Mouse (Mus musculus) liver, embryonic 12.5 days (tissue): ENCODE data around the gene Nudt9. TPM values are rescaled to one million over a fixed set of nuclear protein-coding genes. Genes with fewer than 3 reads are reported as not detected.

Source experiments
- ATAC-seq: fragments of 200-750 bp; cut with Nextera tagmentation; 2 replicates; pipeline ENCODE4 v1.8.0; 2017; ENCODE audit warnings: moderate number of reproducible peaks, mild to moderate bottlenecking, moderate library complexity
- H3K27ac ChIP-seq: fragments of 300-500 bp; sonication (generic); 2 replicates; pipeline ENCODE4 v1.5.1; 2016; ENCODE audit warnings: mild to moderate bottlenecking
- H3K27me3 ChIP-seq: fragments of 300-500 bp; sonication (generic); replicated peaks from 2 replicates; pipeline ENCODE4 v1.6.1; 2016; ENCODE audit warnings: mild to moderate bottlenecking, moderate library complexity
- H3K36me3 ChIP-seq: fragments of 300-500 bp; sonication (generic); 2 replicates; pipeline ENCODE4 v1.6.1; 2016; ENCODE audit warnings: mild to moderate bottlenecking, moderate library complexity
- H3K4me1 ChIP-seq: fragments of 300-500 bp; sonication (generic); 2 replicates; pipeline ENCODE4 v1.6.1; 2016
- H3K4me2 ChIP-seq: fragments of 300-500 bp; sonication (generic); 2 replicates; pipeline ENCODE4 v1.6.1; 2016; ENCODE audit warnings: mild to moderate bottlenecking, moderate library complexity
- H3K4me3 ChIP-seq: fragments of 300-500 bp; sonication (generic); 2 replicates; pipeline ENCODE4 v1.5.1; 2016; ENCODE audit warnings: mild to moderate bottlenecking, moderate library complexity
- H3K9ac ChIP-seq: fragments of 300-500 bp; sonication (generic); 2 replicates; pipeline ENCODE4 v1.6.1; 2016; ENCODE audit warnings: mild to moderate bottlenecking, moderate library complexity
- H3K9me3 ChIP-seq: fragments of 300-500 bp; sonication (generic); replicated peaks from 2 replicates; pipeline ENCODE4 v1.6.1; 2016; ENCODE audit warnings: mild to moderate bottlenecking, moderate library complexity
- WGBS: fragments of 180-500 bp; shearing (Covaris S2); methylation state at CpG from one replicate; pipeline ENCODE4 v1.1.7; 2016; ENCODE audit not compliant: insufficient replicate concordance; 5-methylcytosine and 5-hydroxymethylcytosine counted together
- polyA plus RNA-seq: library from polyadenylated mRNA; unstranded; fragments of >200 nt; fragmentation: Nextera tagmentation; extraction: Ambion mirVana; gene quantifications from 2 replicates; pipeline ENCODE4 v1.2.1, GENCODE M21; 2016

The Nudt9 gene
- polyA plus RNA-seq, result 86.3 and 88.9 TPM in 2 replicates

DNA sequence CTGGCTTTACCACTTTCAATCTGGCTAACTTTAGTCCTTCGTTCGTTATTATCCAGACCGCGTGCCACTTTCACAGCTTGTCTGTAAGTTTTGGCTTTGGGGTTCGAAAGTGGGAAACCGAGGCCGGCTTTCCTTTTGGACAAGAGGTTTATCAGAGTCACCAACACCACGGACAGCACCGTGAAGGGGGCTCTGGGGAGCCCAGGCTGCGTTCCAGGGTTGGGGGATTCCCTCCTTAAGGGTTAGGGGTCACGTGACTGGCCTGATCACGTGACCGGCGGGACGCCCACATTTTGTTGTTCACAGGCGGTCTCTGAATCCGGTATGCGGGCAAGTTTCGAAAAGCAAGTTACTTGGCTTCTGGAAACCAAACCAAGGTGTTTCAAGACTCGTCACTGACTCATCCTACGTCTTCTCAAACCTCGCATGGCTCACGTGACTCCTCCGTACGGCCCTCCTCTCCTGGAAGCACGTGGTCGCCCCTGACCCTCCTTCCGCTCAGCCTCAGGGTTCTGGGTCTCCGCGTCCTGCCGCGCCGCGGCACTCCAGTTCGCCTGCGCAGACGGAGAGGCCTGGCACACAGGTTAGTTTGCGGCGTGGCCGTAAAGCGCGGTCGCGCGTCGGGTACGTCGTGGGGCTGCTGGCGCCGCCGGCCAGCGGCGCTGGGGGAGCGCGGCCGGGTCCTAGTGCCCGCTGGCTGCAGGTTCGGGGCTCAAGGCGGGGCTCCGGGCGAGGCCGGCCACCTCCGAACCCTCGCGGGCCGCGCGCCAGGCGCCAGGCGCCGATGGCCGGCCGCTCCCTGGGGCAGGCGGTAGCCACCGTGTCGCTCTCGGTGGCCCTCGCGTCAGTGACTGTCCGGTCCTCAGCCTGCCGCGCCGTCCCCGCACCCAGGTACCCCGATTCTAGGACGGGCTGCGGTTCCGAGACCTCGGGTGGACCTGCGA, at the start of gene Nudt9:
Gene Nudt9 (plus strand): TSS at position 51 of the 944 bp plus-strand sequence.
- Histone ChIP-seq H3K9me3 (no peaks in the 10 kb centered on the region), H3K4me2 (peak within 1 kb of the TSS; percentile 83), H3K27me3 (no peaks in the 10 kb centered on the region), H3K27ac (peak within 1 kb of the TSS; percentile 96), H3K36me3 (peaks cover 20% of the 10 kb centered on the region), H3K4me3 (peak within 1 kb of the TSS; percentile 72), H3K9ac (peak within 1 kb of the TSS; percentile 88), H3K4me1 (peaks cover 57% of the 10 kb centered on the region)
- peak; percentile 91 for ATAC-seq
- 4% methylated on average over 90 of the region's 90 CpGs for WGBS

DNA sequence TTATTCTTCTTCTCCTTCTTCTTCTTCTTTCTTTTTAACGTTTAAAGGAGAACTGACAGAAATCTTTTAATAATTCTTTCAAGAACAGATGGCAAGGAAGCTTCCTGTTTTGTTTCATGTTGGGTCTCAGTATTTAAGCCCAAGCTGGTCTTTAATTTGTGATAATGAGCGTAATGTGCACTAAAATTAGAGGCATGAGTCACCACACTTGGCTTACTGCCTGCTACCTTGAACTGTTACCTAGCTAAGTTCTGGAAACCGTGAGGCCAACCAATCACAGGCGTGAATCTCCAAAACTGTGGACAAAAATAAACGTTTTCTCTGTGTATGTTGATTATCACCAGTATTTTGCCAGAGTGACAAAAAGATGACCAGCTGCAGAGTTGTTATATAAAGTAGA, 47.4 kb upstream of the Nudt9 start:
- Histone ChIP-seq H3K9me3 (no peaks in the 10 kb centered on the region), H3K27me3 (no peaks in the 10 kb centered on the region), H3K9ac (no peak overlapping the region), H3K36me3 (no peaks in the 10 kb centered on the region), H3K27ac (no peak overlapping the region), H3K4me3 (no peak overlapping the region), H3K4me1 (peaks cover 20% of the 10 kb centered on the region), H3K4me2 (no peak overlapping the region)
- ATAC-seq, result no peak
- WGBS, result 46% methylated on average over 5 of the region's 5 CpGs

GRCm38 (mm10) chr5:103999738-104000137, 46.4 kb upstream of the Nudt9 start:
- ATAC-seq, result no peak
- H3K9me3 ChIP-seq, result no peaks in the 10 kb centered on the region
- 3% methylated on average over 5 of the region's 5 CpGs for WGBS

DNA sequence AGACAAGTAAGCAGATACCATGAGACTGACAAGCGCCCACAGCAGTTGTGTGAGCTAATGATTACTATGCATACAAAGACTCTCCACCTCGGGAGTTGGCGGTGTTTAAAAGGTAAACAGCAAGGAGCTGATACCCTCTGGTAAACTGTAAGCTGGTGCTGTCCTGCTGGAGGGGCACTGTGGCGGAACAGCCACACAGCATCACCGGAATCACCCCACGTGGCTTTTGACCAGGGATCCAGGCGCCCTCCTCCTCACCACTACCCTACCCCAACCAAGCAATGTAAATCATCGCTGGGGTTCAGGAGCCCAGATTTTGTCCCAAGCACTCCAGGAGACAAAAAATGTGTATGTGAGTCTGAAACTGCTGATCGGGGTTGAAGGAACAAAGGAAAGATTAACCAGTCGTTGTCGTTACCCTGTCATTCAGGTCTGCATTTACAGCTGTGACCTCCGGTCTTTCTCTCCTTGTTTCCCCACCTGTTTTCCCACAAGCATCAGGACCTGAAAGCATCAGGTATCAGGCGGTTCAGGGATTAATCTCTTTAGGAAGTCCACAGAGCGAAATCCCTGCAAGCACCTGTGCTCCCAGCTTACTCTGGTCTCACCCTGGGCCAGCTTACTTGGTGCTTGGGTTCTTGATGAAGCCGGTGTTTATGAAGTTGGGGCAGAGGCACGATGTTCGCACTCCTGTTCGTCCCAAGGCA, 43.4 kb upstream of the Nudt9 start:
- Histone ChIP-seq H3K36me3 (0 out of 2 replicates have a peak, but pooled peaks cover 3% of the 10 kb centered on the region), H3K4me2 (0 out of 2 replicates have a peak overlapping the region, but pooled peaks have one; percentile 10), H3K4me3 (no peak overlapping the region), H3K9ac (no peak overlapping the region), H3K27ac (0 out of 2 replicates have a peak overlapping the region, but pooled peaks have one; percentile 25), H3K27me3 (no peaks in the 10 kb centered on the region), H3K9me3 (no peaks in the 10 kb centered on the region), H3K4me1 (peaks cover 4% of the 10 kb centered on the region; the same call in 1 of the 2 replicates)
- WGBS, result 56% methylated on average over 18 of the region's 18 CpGs
- ATAC-seq, result peak; percentile 67

More at GRCm38 (mm10) chr5:103999738-104000137, 46.4 kb upstream of the Nudt9 start:
- H3K27ac ChIP-seq, result no peak overlapping the region
- H3K9ac ChIP-seq, result no peak overlapping the region
- no peak overlapping the region for H3K4me3 ChIP-seq
- peaks cover 15% of the 10 kb centered on the region for H3K4me1 ChIP-seq
- H3K4me2 ChIP-seq, result no peak overlapping the region
- no peaks in the 10 kb centered on the region for H3K27me3 ChIP-seq
- no peaks in the 10 kb centered on the region for H3K36me3 ChIP-seq

DNA sequence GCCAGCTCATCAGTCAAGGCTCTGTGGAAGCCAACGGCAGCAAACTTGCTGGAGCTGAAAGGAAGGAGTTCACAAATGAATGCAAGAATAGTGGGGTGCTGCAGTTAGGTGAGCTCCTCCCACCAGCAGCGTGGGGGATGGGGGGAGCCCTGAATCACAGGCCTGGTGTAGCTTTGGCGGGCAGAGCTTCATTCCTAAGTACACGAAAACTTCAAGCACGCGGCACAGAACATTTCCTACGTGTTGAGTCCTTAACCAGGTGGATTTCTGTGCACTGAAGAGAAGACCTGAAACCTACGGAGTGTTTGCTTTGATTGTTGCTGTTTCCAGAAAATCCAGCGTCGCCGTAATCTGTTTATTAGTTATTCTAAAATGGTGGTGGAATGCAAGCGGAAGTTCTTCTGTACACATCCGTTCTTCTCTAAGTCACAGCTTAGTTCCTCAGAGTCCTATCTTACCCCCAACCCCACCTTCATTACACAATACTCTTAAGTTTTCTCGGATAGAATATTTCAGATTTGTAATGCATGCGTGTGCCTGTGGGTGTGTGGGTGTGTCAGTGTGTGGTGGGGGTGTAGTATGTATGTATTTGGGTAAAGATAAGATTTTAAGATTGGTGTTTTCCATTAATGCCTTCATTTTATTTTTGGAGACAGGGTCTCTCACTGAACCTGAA, 42.7 kb upstream of the Nudt9 start:
- Histone ChIP-seq H3K4me1 (peaks cover 4% of the 10 kb centered on the region; the same call in 1 of the 2 replicates), H3K9ac (no peak overlapping the region), H3K4me2 (0 out of 2 replicates have a peak overlapping the region, but pooled peaks have one; percentile 10), H3K9me3 (no peaks in the 10 kb centered on the region), H3K4me3 (no peak overlapping the region), H3K36me3 (0 out of 2 replicates have a peak, but pooled peaks cover 6% of the 10 kb centered on the region), H3K27me3 (no peaks in the 10 kb centered on the region), H3K27ac (0 out of 2 replicates have a peak overlapping the region, but pooled peaks have one; percentile 25)
- 55% methylated on average over 15 of the region's 15 CpGs for WGBS
- ATAC-seq, result no peak

DNA sequence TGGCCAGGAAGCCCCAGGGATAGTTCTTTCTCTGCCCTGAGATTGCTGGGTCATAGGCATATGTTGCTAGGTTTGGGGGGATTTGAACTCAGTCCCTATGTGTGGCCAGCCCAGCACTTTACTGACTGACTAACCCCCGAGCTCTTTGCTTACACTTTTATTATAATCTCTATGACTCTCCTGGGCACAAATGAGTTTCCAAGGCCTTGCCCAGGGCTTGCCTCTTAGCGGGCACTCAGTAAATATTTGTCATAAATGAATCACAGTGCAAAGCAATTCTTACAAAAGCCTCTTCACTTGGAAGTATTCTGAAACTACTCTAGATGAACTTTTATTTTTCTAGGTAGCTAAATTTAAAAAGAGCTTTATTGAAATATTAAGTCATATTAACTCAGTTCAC, 42.2 kb upstream of the Nudt9 start:
- no peak for ATAC-seq
- 56% methylated on average over 2 of the region's 2 CpGs for WGBS

DNA sequence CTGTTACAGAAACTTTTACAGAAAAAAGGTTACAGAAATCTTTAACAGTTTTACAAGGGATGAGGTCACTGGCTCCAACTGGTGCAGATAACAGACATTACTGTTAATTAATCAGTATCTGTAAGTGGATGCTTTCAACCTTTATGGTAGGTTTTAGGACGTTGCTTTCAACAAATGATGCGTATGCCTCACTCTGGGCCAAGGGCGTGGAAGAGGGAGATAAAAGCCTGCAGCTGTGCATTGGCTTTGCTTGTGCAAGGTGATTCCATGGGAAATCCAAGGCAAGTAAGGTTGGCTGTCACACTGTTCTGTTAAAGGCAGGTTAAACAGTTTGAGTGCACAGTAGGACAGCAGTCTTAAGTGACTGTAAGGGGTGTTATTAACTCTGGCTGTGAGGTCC, 39.3 kb upstream of the Nudt9 start:
- H3K27me3 ChIP-seq, result no peaks in the 10 kb centered on the region
- no peak overlapping the region for H3K27ac ChIP-seq
- peaks cover 4% of the 10 kb centered on the region; the same call in 1 of the 2 replicates for H3K4me1 ChIP-seq
- no peak overlapping the region for H3K4me3 ChIP-seq
- 0 out of 2 replicates have a peak, but pooled peaks cover 6% of the 10 kb centered on the region for H3K36me3 ChIP-seq
- no peak for ATAC-seq
- no peak overlapping the region for H3K4me2 ChIP-seq
- H3K9ac ChIP-seq, result no peak overlapping the region
- WGBS, result 50% methylated on average over 3 of the region's 3 CpGs
- H3K9me3 ChIP-seq, result no peaks in the 10 kb centered on the region

More for the DNA sequence above, 42.2 kb upstream of the Nudt9 start:
- H3K4me3 ChIP-seq, result no peak overlapping the region
- H3K4me2 ChIP-seq, result no peak overlapping the region
- peaks cover 4% of the 10 kb centered on the region; the same call in 1 of the 2 replicates for H3K4me1 ChIP-seq
- 0 out of 2 replicates have a peak, but pooled peaks cover 6% of the 10 kb centered on the region for H3K36me3 ChIP-seq
- no peak overlapping the region for H3K9ac ChIP-seq
- no peak overlapping the region for H3K27ac ChIP-seq
- H3K9me3 ChIP-seq, result no peaks in the 10 kb centered on the region
- no peaks in the 10 kb centered on the region for H3K27me3 ChIP-seq

DNA sequence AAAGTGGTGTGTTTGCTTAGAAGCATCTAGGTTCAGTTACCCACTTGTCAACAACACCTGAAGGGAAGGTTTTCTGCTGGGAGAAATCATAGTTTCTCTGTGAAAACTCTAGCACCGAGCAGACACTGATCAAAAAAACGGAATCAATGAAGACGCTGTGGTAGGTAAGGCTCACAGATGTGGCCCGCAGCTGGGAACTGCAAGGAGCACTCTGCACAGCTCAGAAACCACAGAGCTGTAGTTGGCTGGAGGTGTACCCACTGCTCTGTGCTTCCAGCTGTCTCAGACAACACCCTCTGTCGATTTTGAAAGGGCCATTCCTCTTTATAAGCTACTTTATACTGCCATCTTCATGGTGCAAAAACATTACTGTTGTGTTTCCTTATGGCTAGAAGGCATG, 38.3 kb upstream of the Nudt9 start:
- no peaks in the 10 kb centered on the region for H3K27me3 ChIP-seq
- WGBS, result 62% methylated on average over 5 of the region's 5 CpGs
- no peak overlapping the region for H3K4me3 ChIP-seq
- H3K4me1 ChIP-seq, result peaks cover 4% of the 10 kb centered on the region; the same call in 1 of the 2 replicates
- H3K9me3 ChIP-seq, result no peaks in the 10 kb centered on the region
- H3K36me3 ChIP-seq, result 0 out of 2 replicates have a peak, but pooled peaks cover 6% of the 10 kb centered on the region
- no peak overlapping the region for H3K4me2 ChIP-seq
- no peak for ATAC-seq
- no peak overlapping the region for H3K27ac ChIP-seq
- no peak overlapping the region for H3K9ac ChIP-seq

- WGBS, result 72% methylated on average over 3 of the region's 3 CpGs
- Histone ChIP-seq H3K4me3 (no peak overlapping the region), H3K4me1 (no peaks in the 10 kb centered on the region), H3K27ac (no peak overlapping the region), H3K4me2 (no peak overlapping the region), H3K36me3 (0 out of 2 replicates have a peak, but pooled peaks cover 6% of the 10 kb centered on the region), H3K9ac (no peak overlapping the region), H3K27me3 (no peaks in the 10 kb centered on the region), H3K9me3 (no peaks in the 10 kb centered on the region)
- no peak for ATAC-seq
These were observed 36.7 kb upstream of the Nudt9 start for GRCm38 (mm10) chr5:104009421-104009820.

GRCm38 (mm10) chr5:104010261-104010660, 35.8 kb upstream of the Nudt9 start:
- Histone ChIP-seq H3K27ac (no peak overlapping the region), H3K27me3 (no peaks in the 10 kb centered on the region), H3K4me3 (no peak overlapping the region), H3K36me3 (0 out of 2 replicates have a peak, but pooled peaks cover 5% of the 10 kb centered on the region), H3K9ac (no peak overlapping the region), H3K9me3 (no peaks in the 10 kb centered on the region), H3K4me2 (no peak overlapping the region), H3K4me1 (no peaks in the 10 kb centered on the region)
- no peak for ATAC-seq
- WGBS, result 78% methylated on average over 7 of the region's 7 CpGs

DNA sequence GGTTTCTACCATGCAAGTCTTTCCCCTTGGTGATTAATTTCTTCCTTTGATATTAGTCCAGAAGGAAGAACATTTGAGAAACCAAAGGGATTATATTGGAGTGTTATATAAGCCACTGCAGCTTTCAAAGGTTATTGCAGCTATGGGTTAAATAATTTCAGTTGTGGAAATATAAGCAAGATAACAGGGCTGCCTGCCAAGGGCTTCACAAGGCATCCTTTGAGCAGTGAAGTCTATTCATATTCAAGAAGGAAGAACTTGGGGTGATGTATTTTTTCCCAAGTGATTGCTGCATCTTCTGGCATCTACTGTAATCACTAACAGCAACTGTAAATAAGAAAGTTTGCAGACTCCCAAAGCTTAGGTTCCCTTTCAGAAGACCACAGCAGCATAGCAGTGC, 34.7 kb upstream of the Nudt9 start:
- Histone ChIP-seq H3K9me3 (no peaks in the 10 kb centered on the region), H3K27me3 (no peaks in the 10 kb centered on the region), H3K4me2 (no peak overlapping the region), H3K4me1 (no peaks in the 10 kb centered on the region), H3K9ac (no peak overlapping the region), H3K27ac (no peak overlapping the region), H3K36me3 (0 out of 2 replicates have a peak, but pooled peaks cover 3% of the 10 kb centered on the region), H3K4me3 (no peak overlapping the region)
- ATAC-seq, result no peak
